ENCODE assay signal across 9 mouse cellular contexts in the genomic region with DNA sequence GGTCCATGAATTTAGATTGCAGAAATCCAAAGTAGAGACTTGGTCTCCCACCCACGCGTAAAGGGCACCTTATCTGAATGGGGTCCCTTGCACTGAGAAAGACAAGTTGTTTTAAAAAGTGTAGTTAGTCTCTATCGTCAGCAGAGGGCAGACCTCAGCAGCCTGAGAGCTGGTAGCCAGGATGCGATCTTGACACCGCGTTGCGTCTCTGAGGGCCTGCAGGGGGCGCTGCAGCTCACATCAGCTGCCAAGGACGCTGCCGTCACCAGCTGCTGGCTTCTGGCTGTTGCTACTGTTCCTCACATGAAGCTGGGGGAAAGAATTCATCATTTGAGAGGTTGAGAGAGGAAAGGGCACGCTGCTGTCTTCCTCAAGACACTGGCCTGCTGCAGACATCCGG. TPM values are rescaled to one million over a fixed set of nuclear protein-coding genes. Genes with fewer than 3 reads are reported as not detected.
A peak's percentile ranks its signal among the peaks of the same experiment; 100 is the strongest.
DNase-seq lines count a peak whose midpoint lies in the region; ATAC-seq and TF ChIP-seq lines count a peak whose summit lies in the region.
"Had no signal": no experiment of that assay in that cellular context is flagged by ENCODE, and none has a peak within 500 bp of the region (broad histone marks: within the 10 kb centered on the region; RNA-seq: fewer than 3 reads in every experiment).

No protein-coding gene starts in this region.

- no peak; the same call in 1 of the 2 replicates for ATAC-seq in G1E (ENCODE audit: extremely low read depth, insufficient number of reproducible peaks, low FRiP score, poor library complexity, severe bottlenecking)
- peak; percentile 82; the same call in 1 of the 2 replicates for ATAC-seq in cerebellum, adult (ENCODE audit: insufficient number of reproducible peaks, low FRiP score, low TSS enrichment)
- ATAC-seq in forebrain, postnatal 0 days = peak; percentile 91
- ATAC-seq in lung, embryonic 14.5 days (ENCODE audit: insufficient read depth) = peak; percentile 48

- H3K27ac ChIP-seq in forebrain, postnatal 0 days (ENCODE audit: low read depth, low read length) = no peak overlapping the region
- peak overlapping the region; percentile 69; the same call in 1 of the 2 replicates for H3K27ac ChIP-seq in lung, embryonic 14.5 days (ENCODE audit: low read depth)
- H3K27ac ChIP-seq: midbrain, embryonic 12.5 days had no signal

- TF ChIP-seq CTCF in G1E (IDR thresholded peaks at IDR 0.05; ENCODE audit: low read depth, low read length) = peak; percentile 88
- peak; percentile 100 for TF ChIP-seq CTCF in forebrain, postnatal 0 days (IDR thresholded peaks at IDR 0.05; ENCODE audit: low read depth)
- peak; percentile 100 for TF ChIP-seq CTCF in lung, embryonic 14.5 days (IDR thresholded peaks at IDR 0.05; ENCODE audit: low read depth)

- no peaks in the 10 kb centered on the region for H3K9me3 ChIP-seq in G1E (replicated peaks)
- no peaks in the 10 kb centered on the region for H3K9me3 ChIP-seq in forebrain, postnatal 0 days (ENCODE audit: low read length)
- no peaks in the 10 kb centered on the region for H3K9me3 ChIP-seq in lung, embryonic 14.5 days (ENCODE audit: low read depth, low read length)
- H3K9me3 ChIP-seq: midbrain, embryonic 12.5 days had no signal

- H3K4me1 ChIP-seq in G1E (ENCODE audit: insufficient read depth, low read depth, low read length) = peaks cover 8% of the 10 kb centered on the region
- no peaks in the 10 kb centered on the region for H3K4me1 ChIP-seq in forebrain, postnatal 0 days (ENCODE audit: insufficient read depth)
- H3K4me1 ChIP-seq in lung, embryonic 14.5 days (ENCODE audit: insufficient read depth) = no peaks in the 10 kb centered on the region
- H3K4me1 ChIP-seq: midbrain, embryonic 12.5 days had no signal

- peak; percentile 50 for DNase-seq in G1E (ENCODE audit: low spot score)
- DNase-seq in forebrain, postnatal 0 days = peak; percentile 97
- DNase-seq in heart, postnatal 36 days = peak; percentile 89 to 94
- DNase-seq in layer of hippocampus, adult 11-12 months (ENCODE audit: low spot score) = peak; percentile 90
- peak; percentile 97 for DNase-seq in lung, embryonic 14.5 days
- DNase-seq in ovary, adult 18-20 months (ENCODE audit: low spot score) = peak; percentile 68
- DNase-seq in thymus, adult 18-20 months = peak; percentile 66 to 67

- no peaks in the 10 kb centered on the region for H3K36me3 ChIP-seq in G1E (replicated peaks)
- no peaks in the 10 kb centered on the region for H3K36me3 ChIP-seq in forebrain, postnatal 0 days (ENCODE audit: insufficient read depth)
- H3K36me3 ChIP-seq in lung, embryonic 14.5 days (ENCODE audit: insufficient read depth) = no peaks in the 10 kb centered on the region
- H3K36me3 ChIP-seq: midbrain, embryonic 12.5 days had no signal

- H3K27me3 ChIP-seq in G1E (ENCODE audit: insufficient read depth, low read length) = peaks cover 23% of the 10 kb centered on the region
- peaks cover 4% of the 10 kb centered on the region; the same call in 1 of the 2 replicates for H3K27me3 ChIP-seq in forebrain, postnatal 0 days (ENCODE audit: insufficient read depth, low read length)
- H3K27me3 ChIP-seq in lung, embryonic 14.5 days (ENCODE audit: insufficient read depth, low read length) = no peaks in the 10 kb centered on the region
- H3K27me3 ChIP-seq: midbrain, embryonic 12.5 days had no signal

- WGBS in forebrain, postnatal 0 days = 13% methylated on average over 12 of the region's 12 CpGs
- 4% methylated on average over 12 of the region's 12 CpGs for WGBS in lung, embryonic 14.5 days

- H3K4me2 ChIP-seq in forebrain, postnatal 0 days (ENCODE audit: low read depth) = no peak overlapping the region
- peak overlapping the region; percentile 44 for H3K4me2 ChIP-seq in lung, embryonic 14.5 days
- H3K4me2 ChIP-seq: midbrain, embryonic 12.5 days had no signal

- no peak overlapping the region for H3K4me3 ChIP-seq in G1E (ENCODE audit: low read depth, low read length)
- no peak overlapping the region for H3K4me3 ChIP-seq in forebrain, postnatal 0 days (ENCODE audit: low read depth, low read length)
- H3K4me3 ChIP-seq in lung, embryonic 14.5 days (ENCODE audit: low read depth, low read length) = no peak overlapping the region
- H3K4me3 ChIP-seq: midbrain, embryonic 12.5 days had no signal

- no peak overlapping the region for H3K9ac ChIP-seq in forebrain, postnatal 0 days
- H3K9ac ChIP-seq in lung, embryonic 14.5 days = no peak overlapping the region
- H3K9ac ChIP-seq: midbrain, embryonic 12.5 days had no signal

- intact Hi-C loops in heart, postnatal 36 days (cut with DNase I) = loop anchor here (2.0 to 5.0 kb wide), 5 partner anchors 136 to 446 kb away; no protein-coding TSS in a partner anchor

RNA-seq across cellular contexts. Expression of gene Dtnbp1, which starts 28.9 kb away (rescaled TPM):
- total RNA-seq in G1E (2014; fragmentation: Nextera tagmentation) = 20.8 and 28.2 TPM in 2 replicates
- total RNA-seq in G1E (2017) = 33.3 and 36.6 TPM in 2 replicates
- polyA plus RNA-seq in G1E (2012) = 16.7 and 19.2 TPM in 2 replicates
- total RNA-seq in forebrain, postnatal 0 days (2014; rRNA removed) = 80.9 and 84.9 TPM in 2 replicates
- 121 and 130 TPM in 2 replicates for polyA plus RNA-seq in forebrain, postnatal 0 days (2015; fragmentation: Nextera tagmentation; extraction: Ambion mirVana)
- 100 to 1,000 TPM; 100 to 108 TPM for total RNA-seq in heart, postnatal 36 days (2021)
- polyA plus RNA-seq in lung, embryonic 14.5 days (2014; fragmentation: Nextera tagmentation; extraction: Ambion mirVana) = 73.3 and 75.8 TPM in 2 replicates

RNA-seq across cellular contexts. Expression of gene Gm9817, which starts 47.7 kb away (rescaled TPM):
- total RNA-seq in G1E (2014; fragmentation: Nextera tagmentation) (0.60 TPM in 1 of 2 replicates, not detected in the other), G1E (2017) (0.05 and 0.12 TPM in 2 replicates)
- polyA plus RNA-seq in G1E (2012) = 0.09 TPM in 2 replicates
- 0.15 TPM in 1 of 2 replicates, not detected in the other for total RNA-seq in forebrain, postnatal 0 days (2014; rRNA removed)
- not detected in 2 replicates for polyA plus RNA-seq in forebrain, postnatal 0 days (2015; fragmentation: Nextera tagmentation; extraction: Ambion mirVana)
- under 1 TPM in 1 of 2 experiments, not detected in 1; 0.25 TPM for total RNA-seq in heart, postnatal 36 days (2021)
- not detected in 2 replicates for polyA plus RNA-seq in lung, embryonic 14.5 days (2014; fragmentation: Nextera tagmentation; extraction: Ambion mirVana)
- polyA plus RNA-seq: midbrain, embryonic 12.5 days had no signal
